Mouse (Mus musculus): Measurements from ENCODE around the gene Rab31. TPM values are rescaled to one million over a fixed set of nuclear protein-coding genes. Genes with fewer than 3 reads are reported as not detected.

Gene Rab31
- polyA plus RNA-seq, 1 experiment from 2014 or later, result 36.7 TPM

- no peak overlapping the region for H3K4me3 ChIP-seq
- H3K36me3 ChIP-seq, result no peaks in the 10 kb centered on the region
- H3K27me3 ChIP-seq, result no peaks in the 10 kb centered on the region
- H3K9me3 ChIP-seq, result no peaks in the 10 kb centered on the region
- no peak for ATAC-seq (ENCODE audit: borderline replicate concordance, extremely low read depth, low FRiP score, low TSS enrichment)
- no peak overlapping the region for H3K27ac ChIP-seq
- H3K9ac ChIP-seq, result no peak overlapping the region
- H3K4me1 ChIP-seq, result no peaks in the 10 kb centered on the region
- 90% methylated on average over 7 of the region's 7 CpGs for WGBS
- no peak overlapping the region for H3K4me2 ChIP-seq
Observed at GRCm38 (mm10) chr17:65672926-65673325, 99.6 kb downstream of the Rab31 start.

GRCm38 (mm10) chr17:65669061-65669460, 103.5 kb downstream of the Rab31 start:
- ATAC-seq (ENCODE audit: borderline replicate concordance, extremely low read depth, low FRiP score, low TSS enrichment), result no peak; the same call in 1 of the 2 replicates
- Histone ChIP-seq H3K36me3 (no peaks in the 10 kb centered on the region), H3K27me3 (no peaks in the 10 kb centered on the region)

GRCm38 (mm10) chr17:65667792-65668191, 104.8 kb downstream of the Rab31 start:
- Histone ChIP-seq H3K4me2 (no peak overlapping the region), H3K9me3 (no peaks in the 10 kb centered on the region), H3K27me3 (no peaks in the 10 kb centered on the region), H3K36me3 (no peaks in the 10 kb centered on the region), H3K9ac (no peak overlapping the region), H3K27ac (no peak overlapping the region), H3K4me1 (0 out of 2 replicates have a peak, but pooled peaks cover 3% of the 10 kb centered on the region), H3K4me3 (no peak overlapping the region)
- no peak for ATAC-seq (ENCODE audit: borderline replicate concordance, extremely low read depth, low FRiP score, low TSS enrichment)
- 74% methylated on average over 14 of the region's 14 CpGs for WGBS

More at GRCm38 (mm10) chr17:65669061-65669460, 103.5 kb downstream of the Rab31 start:
- H3K4me2 ChIP-seq, result no peak overlapping the region
- H3K9me3 ChIP-seq, result no peaks in the 10 kb centered on the region
- H3K4me1 ChIP-seq, result 0 out of 2 replicates have a peak, but pooled peaks cover 3% of the 10 kb centered on the region
- H3K27ac ChIP-seq, result no peak overlapping the region
- no peak overlapping the region for H3K4me3 ChIP-seq
- H3K9ac ChIP-seq, result no peak overlapping the region
- WGBS, result 82% methylated on average over 4 of the region's 4 CpGs

- no peak overlapping the region for H3K9ac ChIP-seq
- no peak overlapping the region for H3K4me2 ChIP-seq
- H3K27me3 ChIP-seq, result no peaks in the 10 kb centered on the region
- 53% methylated on average over 17 of the region's 17 CpGs for WGBS
- H3K9me3 ChIP-seq, result no peaks in the 10 kb centered on the region
- 0 out of 2 replicates have a peak, but pooled peaks cover 3% of the 10 kb centered on the region for H3K4me1 ChIP-seq
- no peak for ATAC-seq (ENCODE audit: borderline replicate concordance, extremely low read depth, low FRiP score, low TSS enrichment)
- no peak overlapping the region for H3K4me3 ChIP-seq
- H3K27ac ChIP-seq, result no peak overlapping the region
- no peaks in the 10 kb centered on the region for H3K36me3 ChIP-seq
Observed at GRCm38 (mm10) chr17:65666388-65667161, 106.0 kb downstream of the Rab31 start.

- Histone ChIP-seq H3K9ac (no peak overlapping the region), H3K4me1 (0 out of 2 replicates have a peak, but pooled peaks cover 3% of the 10 kb centered on the region), H3K4me3 (no peak overlapping the region), H3K27ac (no peak overlapping the region), H3K27me3 (no peaks in the 10 kb centered on the region), H3K36me3 (no peaks in the 10 kb centered on the region), H3K4me2 (no peak overlapping the region), H3K9me3 (no peaks in the 10 kb centered on the region)
- WGBS, result 82% methylated on average over 12 of the region's 12 CpGs
- no peak for ATAC-seq (ENCODE audit: borderline replicate concordance, extremely low read depth, low FRiP score, low TSS enrichment)
Observed at GRCm38 (mm10) chr17:65665786-65666387, 106.7 kb downstream of the Rab31 start.

GRCm38 (mm10) chr17:65663329-65664078, 109.0 kb downstream of the Rab31 start:
- no peak overlapping the region for H3K9ac ChIP-seq
- no peak overlapping the region for H3K27ac ChIP-seq
- H3K9me3 ChIP-seq, result no peaks in the 10 kb centered on the region
- H3K4me1 ChIP-seq, result 0 out of 2 replicates have a peak, but pooled peaks cover 3% of the 10 kb centered on the region
- no peak overlapping the region for H3K4me3 ChIP-seq
- H3K36me3 ChIP-seq, result no peaks in the 10 kb centered on the region
- WGBS, result 69% methylated on average over 14 of the region's 14 CpGs
- no peak overlapping the region for H3K4me2 ChIP-seq
- ATAC-seq (ENCODE audit: borderline replicate concordance, extremely low read depth, low FRiP score, low TSS enrichment), result no peak
- H3K27me3 ChIP-seq, result no peaks in the 10 kb centered on the region

GRCm38 (mm10) chr17:65662662-65663061, 109.9 kb downstream of the Rab31 start:
- ATAC-seq (ENCODE audit: borderline replicate concordance, extremely low read depth, low FRiP score, low TSS enrichment), result no peak
- WGBS, result 68% methylated on average over 3 of the region's 3 CpGs
- Histone ChIP-seq H3K36me3 (no peaks in the 10 kb centered on the region), H3K4me1 (0 out of 2 replicates have a peak, but pooled peaks cover 3% of the 10 kb centered on the region), H3K9ac (no peak overlapping the region), H3K9me3 (no peaks in the 10 kb centered on the region), H3K27ac (no peak overlapping the region), H3K27me3 (no peaks in the 10 kb centered on the region), H3K4me2 (no peak overlapping the region), H3K4me3 (no peak overlapping the region)

GRCm38 (mm10) chr17:65658416-65658815, 114.1 kb downstream of the Rab31 start:
- peak; percentile 43; the same call in 1 of the 2 replicates for ATAC-seq (ENCODE audit: borderline replicate concordance, extremely low read depth, low FRiP score, low TSS enrichment)

GRCm38 (mm10) chr17:65657958-65658357, 114.6 kb downstream of the Rab31 start:
- H3K27me3 ChIP-seq, result no peaks in the 10 kb centered on the region
- 66% methylated on average over 9 of the region's 9 CpGs for WGBS
- no peak overlapping the region for H3K4me2 ChIP-seq
- no peak overlapping the region for H3K9ac ChIP-seq
- H3K4me3 ChIP-seq, result no peak overlapping the region
- peak; percentile 69; the same call in 1 of the 2 replicates for ATAC-seq (ENCODE audit: borderline replicate concordance, extremely low read depth, low FRiP score, low TSS enrichment)
- no peaks in the 10 kb centered on the region for H3K9me3 ChIP-seq
- H3K4me1 ChIP-seq, result no peaks in the 10 kb centered on the region
- peak overlapping the region; percentile 38; the same call in 1 of the 2 replicates for H3K27ac ChIP-seq
- no peaks in the 10 kb centered on the region for H3K36me3 ChIP-seq

More at GRCm38 (mm10) chr17:65658416-65658815, 114.1 kb downstream of the Rab31 start:
- no peaks in the 10 kb centered on the region for H3K4me1 ChIP-seq
- H3K27me3 ChIP-seq, result no peaks in the 10 kb centered on the region
- no peak overlapping the region for H3K4me2 ChIP-seq
- 54% methylated on average over 2 of the region's 2 CpGs for WGBS
- no peak overlapping the region for H3K27ac ChIP-seq
- H3K9me3 ChIP-seq, result no peaks in the 10 kb centered on the region
- H3K9ac ChIP-seq, result no peak overlapping the region
- no peaks in the 10 kb centered on the region for H3K36me3 ChIP-seq
- no peak overlapping the region for H3K4me3 ChIP-seq

GRCm38 (mm10) chr17:65656731-65657130, 115.8 kb downstream of the Rab31 start:
- Histone ChIP-seq H3K4me1 (no peaks in the 10 kb centered on the region), H3K4me3 (no peak overlapping the region), H3K9ac (no peak overlapping the region), H3K36me3 (no peaks in the 10 kb centered on the region), H3K4me2 (no peak overlapping the region), H3K27ac (no peak overlapping the region), H3K27me3 (no peaks in the 10 kb centered on the region), H3K9me3 (no peaks in the 10 kb centered on the region)
- ATAC-seq (ENCODE audit: borderline replicate concordance, extremely low read depth, low FRiP score, low TSS enrichment), result no peak
- WGBS, result 88% methylated on average over 6 of the region's 6 CpGs

- no peak overlapping the region for H3K9ac ChIP-seq
- no peak for ATAC-seq (ENCODE audit: borderline replicate concordance, extremely low read depth, low FRiP score, low TSS enrichment)
- H3K9me3 ChIP-seq, result no peaks in the 10 kb centered on the region
- H3K27me3 ChIP-seq, result no peaks in the 10 kb centered on the region
- no peak overlapping the region for H3K4me3 ChIP-seq
- 75% methylated on average over 8 of the region's 8 CpGs for WGBS
- no peak overlapping the region for H3K4me2 ChIP-seq
- no peak overlapping the region for H3K27ac ChIP-seq
- no peaks in the 10 kb centered on the region for H3K4me1 ChIP-seq
- no peaks in the 10 kb centered on the region for H3K36me3 ChIP-seq
Observed at GRCm38 (mm10) chr17:65656076-65656475, 116.5 kb downstream of the Rab31 start.

All from lung, embryonic 15.5 days (tissue).